Mouse (Mus musculus) mature B cell (primary cell): Measurements from ENCODE around the gene Tollip.
"Not testable (repeated sequence)": the region's sequence is repeated elsewhere in the genome, so short reads cannot be mapped to it uniquely, and the experiment has no call there.

Experiments
- in situ Hi-C: fragments of 300-500 bp; cut with MboI; formaldehyde crosslinking; loops from 2 replicates; pipeline ENCODE4 v1.14.3; 2019

The Tollip gene

DNA sequence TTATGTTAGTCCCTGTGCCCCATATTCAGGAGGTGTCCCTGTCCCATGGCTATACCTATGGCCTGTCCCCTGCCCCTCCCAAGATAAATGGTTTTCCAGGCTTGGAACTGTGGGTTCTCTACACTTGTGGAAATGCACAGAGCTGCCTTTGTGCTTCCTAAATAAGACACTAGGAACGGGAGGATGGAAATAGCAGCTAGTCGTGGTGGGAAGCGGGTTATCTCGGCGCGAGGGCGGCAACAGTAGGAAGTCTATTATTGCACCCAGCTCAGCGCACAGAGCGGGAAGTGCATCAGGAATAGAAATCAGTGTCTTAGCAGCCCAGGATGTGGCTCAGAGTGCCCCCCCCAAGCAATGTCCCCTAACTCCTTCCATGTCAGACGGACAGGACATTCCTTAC lies 10.3 kb upstream of the Tollip start:
- in situ Hi-C loops = no loop called here

DNA sequence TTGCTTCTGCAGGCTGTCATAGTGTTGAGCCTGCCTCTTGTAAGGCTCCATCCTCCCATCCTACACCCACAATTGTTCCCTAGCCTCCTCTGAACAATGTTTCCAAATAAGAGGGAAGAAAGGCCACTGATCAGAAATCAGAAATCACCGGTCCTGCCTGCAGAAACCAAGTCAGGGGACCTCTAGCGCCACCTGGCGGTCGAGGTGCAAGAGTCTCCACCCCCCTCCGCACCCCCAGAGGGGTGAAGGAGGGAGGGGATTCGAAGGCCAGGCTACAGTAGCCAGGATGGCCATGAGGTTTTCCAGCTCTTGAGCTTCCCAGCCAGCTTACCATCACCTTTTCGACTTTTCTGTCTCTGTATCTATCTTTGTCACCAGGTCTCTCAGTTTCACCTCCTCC lies 6.6 kb upstream of the Tollip start:
- in situ Hi-C loops = no loop called here

DNA sequence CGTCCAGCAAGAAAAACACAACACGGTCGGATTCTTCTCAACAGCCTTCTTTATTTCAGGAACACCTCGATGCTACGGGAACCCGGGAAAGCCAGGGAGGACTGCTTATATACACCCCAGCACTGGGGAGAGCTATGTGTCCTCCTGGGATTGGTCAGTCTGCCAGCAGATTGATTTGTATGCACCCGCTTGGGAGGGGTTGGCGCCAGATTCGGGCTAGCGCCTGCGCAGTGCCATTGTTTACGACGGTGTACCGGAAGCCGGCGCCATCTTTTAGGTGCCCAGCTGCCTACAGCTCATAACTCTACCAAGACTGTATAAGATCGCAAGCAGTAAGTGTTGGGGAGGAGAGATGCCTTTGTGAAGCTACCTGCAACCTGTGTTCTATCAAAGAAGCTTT lies 5.8 kb upstream of the Tollip start:
- in situ Hi-C loops = not testable (repeated sequence)

DNA sequence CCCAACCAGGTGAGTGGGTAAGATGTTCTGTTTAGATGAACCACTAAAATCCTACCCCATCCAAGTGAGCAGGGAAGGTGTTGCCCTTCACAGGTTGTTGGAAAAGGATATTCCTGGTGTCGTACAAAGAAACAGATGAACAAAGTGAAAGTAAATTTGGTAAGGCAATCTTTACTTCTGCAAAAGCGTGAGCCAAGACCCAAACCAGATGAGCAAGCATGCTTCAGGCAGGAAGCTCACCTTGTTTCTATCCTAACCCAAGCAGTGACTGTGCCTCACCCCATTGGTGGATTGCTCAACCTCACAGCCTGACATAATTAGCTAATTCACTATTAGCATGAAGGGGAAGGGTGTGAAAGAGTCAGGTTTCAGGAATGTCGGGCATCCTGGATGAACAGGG lies 7.0 kb downstream of the Tollip start:
- in situ Hi-C loops = no loop called here

DNA sequence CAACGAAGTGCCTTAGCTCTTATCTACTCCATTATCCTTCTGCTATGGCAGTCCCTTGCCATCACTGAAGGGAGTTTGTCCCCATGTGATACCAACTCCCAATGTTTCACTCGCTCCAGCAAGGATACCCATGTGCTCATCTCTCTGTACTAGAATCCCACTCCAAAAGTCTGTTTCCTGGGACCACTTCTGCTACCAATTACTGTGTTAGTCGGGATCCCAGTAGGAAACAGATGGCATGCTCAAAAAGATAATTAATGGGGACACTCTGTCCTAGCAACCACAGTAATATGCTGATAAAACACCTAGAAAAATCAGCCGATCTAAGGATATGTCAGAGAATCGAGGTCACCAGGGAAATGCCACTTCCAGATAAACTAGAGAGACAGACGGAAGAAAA lies 9.7 kb downstream of the Tollip start:
- in situ Hi-C loops = loop anchor here (10.0 kb wide), 1 partner anchor 434 kb away; the partner anchor contains the start of genes Polr2l and Tspan4

DNA sequence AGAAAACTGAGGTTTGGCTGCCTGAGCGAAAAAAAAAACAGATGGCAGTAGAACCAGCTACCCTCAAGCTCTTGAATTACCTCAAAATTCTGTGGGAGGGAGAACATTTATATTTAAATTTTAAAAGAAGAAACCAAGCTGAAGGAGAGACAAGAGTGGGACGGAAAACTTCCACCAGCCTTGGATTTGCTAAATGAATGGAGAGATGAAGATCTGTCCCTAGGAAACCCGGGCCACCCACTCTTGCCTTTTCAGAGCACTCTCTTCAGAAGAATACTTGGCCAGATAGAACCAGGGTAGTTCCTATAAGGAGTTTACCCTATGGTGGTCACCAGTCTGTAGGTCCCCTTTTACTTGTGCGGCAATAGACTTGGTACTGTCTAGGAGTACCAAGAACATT lies 15.5 kb downstream of the Tollip start:
- in situ Hi-C loops = loop anchor here (10.0 kb wide), 1 partner anchor 428 kb away; the partner anchor contains the start of genes Polr2l and Tspan4

DNA sequence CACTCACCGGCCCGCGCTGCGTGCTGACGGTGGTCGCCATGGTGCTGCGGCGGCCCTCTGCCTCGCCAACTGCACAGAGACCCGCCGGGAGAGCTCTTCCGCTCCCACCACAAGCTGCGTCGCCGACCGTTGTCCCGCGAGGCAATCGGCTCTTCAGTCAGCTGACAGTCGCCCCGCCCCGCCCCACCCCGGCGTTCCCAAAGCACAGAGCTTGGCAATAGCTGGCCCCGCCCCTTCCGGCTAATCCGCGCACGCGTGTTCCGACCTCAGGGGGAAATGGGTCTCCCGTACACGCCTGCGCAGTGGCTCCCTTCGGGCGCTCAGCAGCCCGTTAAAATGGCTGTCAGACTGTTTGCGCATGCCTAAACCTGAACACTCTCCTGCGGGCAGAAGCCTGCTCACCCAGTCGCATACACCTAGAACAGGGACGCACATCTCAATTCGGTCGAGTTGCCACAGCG lies 16.0 kb downstream of the Tollip start:
- in situ Hi-C loops = loop anchor here (10.0 kb wide), 1 partner anchor 427 kb away; the partner anchor contains the start of genes Polr2l and Tspan4

DNA sequence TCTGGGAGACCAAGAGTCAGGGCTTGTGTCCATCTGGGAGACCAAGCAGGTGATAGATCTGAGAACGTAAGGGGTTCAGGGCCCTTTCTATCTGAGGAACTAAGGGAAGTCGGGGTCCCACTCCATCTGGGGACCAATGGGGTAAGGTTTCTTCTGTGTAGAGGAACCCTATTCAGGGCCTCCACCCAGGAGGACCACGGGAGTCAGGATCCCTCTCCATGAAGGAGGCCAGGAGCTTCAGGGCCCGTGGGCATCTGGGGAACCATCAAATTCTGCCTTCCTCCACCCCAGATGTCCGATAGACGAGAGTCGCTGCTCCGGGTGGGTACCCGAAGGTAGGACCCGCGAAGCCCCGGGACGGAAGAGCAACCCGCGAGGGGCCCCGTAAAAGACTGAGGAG lies 16.5 kb downstream of the Tollip start:
- in situ Hi-C loops = loop anchor here (10.0 kb wide), 1 partner anchor 427 kb away; the partner anchor contains the start of genes Polr2l and Tspan4

DNA sequence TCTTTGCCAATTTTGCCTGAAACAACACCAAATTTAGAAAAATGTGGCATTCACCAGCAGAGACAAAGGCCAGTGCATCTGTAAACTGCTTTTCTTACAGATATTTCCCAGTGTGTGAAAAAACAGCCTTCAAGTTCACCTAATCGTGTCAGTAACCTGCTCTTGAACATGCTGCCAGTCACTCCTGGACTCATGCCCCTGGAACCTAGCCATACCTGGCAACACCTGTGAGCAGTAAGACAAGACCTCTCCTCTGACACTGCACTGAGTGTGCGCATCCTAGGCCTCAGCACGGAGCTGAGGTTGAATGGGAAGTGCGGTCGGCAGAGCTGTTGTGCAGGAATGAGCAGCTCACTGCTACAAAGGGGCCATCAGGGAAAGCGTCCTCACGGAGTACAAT lies 26.2 kb downstream of the Tollip start:
- in situ Hi-C loops = no loop called here

DNA sequence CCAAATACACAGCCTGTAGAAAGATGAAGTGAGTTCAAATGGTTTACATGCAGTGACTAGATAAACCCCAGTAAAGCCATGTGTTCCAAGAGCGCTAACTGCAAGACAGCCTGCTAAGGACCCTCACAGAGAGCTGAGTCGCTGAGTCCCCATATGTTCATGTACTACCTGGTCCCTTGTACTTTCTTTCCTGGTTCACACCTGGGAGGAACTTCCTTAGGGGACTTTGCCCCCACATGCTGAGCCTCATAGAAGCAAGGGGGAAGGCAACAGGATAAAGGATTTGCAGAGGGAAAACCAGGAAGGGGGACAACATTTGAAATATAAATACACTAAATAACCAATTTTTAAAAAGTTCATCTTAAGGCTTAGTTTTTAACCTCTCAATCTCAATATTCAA lies 39.5 kb downstream of the Tollip start:
- in situ Hi-C loops = no loop called here

DNA sequence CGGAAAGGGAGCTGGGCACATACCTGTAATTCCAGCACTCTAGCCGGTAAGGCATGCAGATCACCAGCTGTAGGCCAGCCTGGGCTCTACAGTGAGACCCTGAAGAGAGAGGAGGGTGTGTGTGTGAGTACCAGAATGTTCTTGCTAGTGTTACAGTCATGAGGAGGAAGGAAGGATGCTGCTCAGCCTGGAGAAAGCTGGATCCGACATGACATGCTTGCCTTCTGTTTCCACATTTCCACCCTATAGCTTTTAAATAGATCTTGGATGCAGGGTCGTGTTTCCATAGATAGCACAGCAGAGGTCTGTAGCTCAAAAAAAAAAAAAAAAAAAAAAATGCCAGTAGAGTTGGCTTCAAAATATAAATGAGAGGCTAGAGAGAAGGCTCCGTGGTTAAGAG lies 43.4 kb downstream of the Tollip start:
- in situ Hi-C loops = no loop called here

DNA sequence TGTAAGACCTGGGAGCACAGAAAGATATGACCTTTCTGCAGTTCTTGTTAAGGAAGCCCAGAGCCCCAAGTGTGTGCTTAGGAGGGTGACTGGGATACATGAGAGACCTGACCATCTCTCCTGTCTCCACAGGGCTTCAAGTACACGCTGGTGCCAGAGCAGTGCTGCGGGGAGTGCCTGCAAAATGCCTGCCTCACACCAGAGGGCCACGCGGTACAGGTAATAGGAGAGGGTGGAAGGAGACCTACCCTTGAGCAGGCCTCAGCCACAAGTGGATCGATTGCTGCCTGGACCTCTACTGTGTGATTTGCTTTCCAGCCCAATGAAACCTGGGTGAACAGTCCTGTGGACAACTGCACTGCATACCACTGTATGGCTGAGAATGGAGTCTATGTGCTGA lies 47.8 kb downstream of the Tollip start:
- in situ Hi-C loops = no loop called here

DNA sequence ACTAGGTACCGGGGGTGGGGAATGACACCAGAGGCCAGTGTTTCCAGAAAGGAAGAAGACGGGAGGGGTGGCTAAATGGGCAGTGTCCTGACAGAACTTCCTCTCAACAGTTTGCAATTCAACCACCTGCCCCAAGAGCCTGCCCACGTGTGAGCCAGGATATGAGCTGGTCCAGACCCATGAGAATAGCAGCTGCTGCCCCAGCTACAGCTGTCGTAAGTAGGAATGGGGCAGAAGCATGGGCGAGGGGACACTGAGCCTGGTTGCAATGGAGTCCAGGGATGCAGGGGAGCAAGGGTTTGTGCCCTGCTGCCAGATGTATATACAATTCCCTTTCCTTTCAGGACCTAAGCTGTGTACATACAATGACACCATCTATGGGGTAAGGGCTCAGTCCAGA lies 48.7 kb downstream of the Tollip start:
- in situ Hi-C loops = no loop called here

DNA sequence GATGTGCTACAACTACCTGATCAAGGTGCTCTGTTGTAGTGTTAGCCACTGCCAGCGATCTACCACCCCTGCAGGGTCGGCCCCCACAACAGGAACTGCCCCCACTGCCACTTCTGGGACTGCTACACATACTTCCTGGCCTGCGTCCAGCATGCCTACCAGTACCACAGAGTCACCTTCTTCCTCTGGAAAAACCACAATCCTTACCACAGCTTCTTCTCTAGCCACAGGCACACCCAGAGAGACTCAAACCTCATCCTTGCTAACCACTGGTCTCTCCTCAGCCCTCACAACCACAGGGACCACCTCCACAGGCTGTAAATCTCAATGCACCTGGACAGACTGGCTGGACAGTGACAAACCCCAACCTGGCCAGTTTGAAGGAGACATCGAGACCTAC lies 57.3 kb downstream of the Tollip start:
- in situ Hi-C loops = no loop called here

DNA sequence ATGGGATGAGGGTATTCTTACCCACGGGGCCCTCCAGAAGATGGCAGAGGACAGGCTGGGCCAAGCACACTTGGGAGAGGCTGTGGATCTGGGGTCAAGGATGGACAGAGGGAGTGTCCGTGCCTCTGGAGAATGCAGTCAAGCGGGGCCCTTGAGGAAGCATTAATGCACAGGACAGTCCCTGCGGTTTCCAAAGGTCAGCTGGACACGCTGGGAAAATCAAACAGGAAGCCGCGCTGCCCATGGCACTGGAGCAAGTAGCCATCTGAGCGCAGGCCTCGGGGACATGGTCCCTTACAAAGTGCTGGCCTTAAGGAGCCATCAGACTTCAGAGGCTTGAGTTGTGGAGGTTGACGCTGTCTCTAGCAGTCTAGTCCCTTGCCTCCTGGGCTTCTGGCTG lies 78.0 kb downstream of the Tollip start:
- in situ Hi-C loops = no loop called here

DNA sequence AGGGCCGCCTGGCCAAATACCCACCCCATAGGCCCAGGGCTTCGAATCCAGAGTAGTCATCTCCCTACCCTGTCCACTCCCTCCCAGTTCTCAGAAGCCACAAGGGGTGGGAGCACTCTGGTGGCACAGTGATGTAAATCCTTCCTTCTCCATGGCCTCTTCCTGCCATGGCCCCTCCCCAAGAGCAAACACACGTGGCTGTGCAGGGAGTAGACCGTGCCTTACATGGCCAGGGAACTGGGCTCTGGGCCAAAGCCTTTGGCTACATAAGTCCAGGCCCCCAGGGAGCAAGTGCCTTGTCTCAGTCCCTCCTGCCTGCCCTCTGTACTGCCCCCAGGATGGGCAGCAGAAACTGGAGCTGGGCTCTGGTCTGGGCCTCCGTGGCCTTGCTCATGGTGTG lies 79.5 kb downstream of the Tollip start, which contains the start of gene Muc5b:
Gene Muc5b (plus strand): TSS at position 292 of the 400 bp plus-strand sequence.
- in situ Hi-C loops = no loop called here

DNA sequence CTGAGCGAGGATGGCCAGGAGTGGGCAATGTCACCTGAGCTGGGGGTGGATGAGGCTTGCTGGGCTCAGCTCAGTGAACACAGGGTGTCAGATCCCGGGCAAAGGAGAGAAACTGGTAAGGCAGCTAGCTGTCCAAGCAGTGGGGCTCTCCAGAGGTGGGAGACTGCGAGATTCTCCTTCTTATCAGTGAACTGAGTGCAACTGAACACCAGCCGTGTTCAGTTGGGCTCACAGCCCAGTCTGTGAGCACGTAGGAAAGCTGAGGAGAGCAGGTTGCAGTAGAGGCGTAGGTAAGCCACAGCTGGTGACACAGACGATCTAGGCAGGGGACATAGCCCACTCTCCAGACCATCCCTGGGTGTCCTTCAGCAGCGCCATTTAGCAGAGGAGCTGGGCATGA lies 81.9 kb downstream of the Tollip start:
- in situ Hi-C loops = no loop called here

DNA sequence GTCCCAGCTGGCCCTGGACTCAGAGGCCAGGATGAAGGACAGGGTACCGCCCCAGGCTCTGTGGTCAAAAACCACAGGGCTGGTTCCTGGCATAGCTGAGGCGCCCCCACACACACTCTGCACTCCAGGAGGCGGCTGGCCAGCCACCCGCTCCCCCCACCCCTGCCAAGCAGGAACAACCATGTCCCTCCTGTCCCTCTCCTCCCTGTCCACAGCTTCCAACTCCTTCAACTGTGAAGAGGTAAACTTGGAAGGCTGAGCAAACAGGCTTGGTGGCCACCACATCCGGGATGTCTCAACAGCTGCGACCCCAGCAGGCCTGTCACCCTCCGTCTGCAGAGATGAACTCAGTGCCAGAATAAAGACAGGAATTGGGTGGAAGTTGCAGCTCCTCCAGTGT lies 82.4 kb downstream of the Tollip start:
- in situ Hi-C loops = no loop called here
